Mouse (Mus musculus) lung, embryonic 15.5 days (tissue): ENCODE measurements around the gene Smim24. TPM values are rescaled to one million over a fixed set of nuclear protein-coding genes. Genes with fewer than 3 reads are reported as not detected.

Source experiments
- ATAC-seq: fragments of 200-750 bp; cut with Nextera tagmentation; 2 replicates; pipeline ENCODE4 v1.8.0; 2017; ENCODE audit warnings: moderate number of reproducible peaks, borderline replicate concordance; ENCODE audit not compliant: low FRiP score, low TSS enrichment; ENCODE audit errors: extremely low read depth
- H3K27ac ChIP-seq: fragments of 300-500 bp; sonication (generic); 2 replicates; pipeline ENCODE4 v1.5.1; 2015; ENCODE audit warnings: moderate library complexity, mild to moderate bottlenecking, inconsistent platforms
- H3K27me3 ChIP-seq: fragments of 300-500 bp; sonication (generic); 2 replicates; pipeline ENCODE4 v1.6.1; 2015; ENCODE audit warnings: inconsistent platforms
- H3K36me3 ChIP-seq: fragments of 300-500 bp; sonication (generic); 2 replicates; pipeline ENCODE4 v1.6.1; 2015; ENCODE audit warnings: inconsistent platforms
- H3K4me1 ChIP-seq: fragments of 300-500 bp; sonication (generic); 2 replicates; pipeline ENCODE4 v1.6.1; 2015; ENCODE audit warnings: inconsistent platforms
- H3K4me2 ChIP-seq: fragments of 300-500 bp; sonication (generic); 2 replicates; pipeline ENCODE4 v1.6.1; 2015; ENCODE audit warnings: inconsistent platforms, mild to moderate bottlenecking, moderate library complexity
- H3K4me3 ChIP-seq: fragments of 300-500 bp; sonication (generic); 2 replicates; pipeline ENCODE4 v1.5.1; 2015; ENCODE audit warnings: mild to moderate bottlenecking, inconsistent platforms
- H3K9ac ChIP-seq: fragments of 300-500 bp; sonication (generic); 2 replicates; pipeline ENCODE4 v1.6.1; 2015; ENCODE audit warnings: inconsistent platforms
- H3K9me3 ChIP-seq: fragments of 300-500 bp; sonication (generic); 2 replicates; pipeline ENCODE4 v1.6.1; 2016; ENCODE audit warnings: inconsistent platforms
- WGBS: fragments of 180-500 bp; shearing (Covaris S2); methylation state at CpG from one replicate; pipeline ENCODE4 v1.1.7; 2015; 5-methylcytosine and 5-hydroxymethylcytosine counted together
- microRNA-seq: library from miRNA; unstranded; fragments of <30 nt; microRNA quantifications from one replicate; pipeline ENCODE4, GENCODE M21; 2016
- polyA plus RNA-seq: library from polyadenylated mRNA; unstranded; fragments of >200 nt; fragmentation: Nextera tagmentation; extraction: Ambion mirVana; gene quantifications from 2 replicates; pipeline ENCODE4 v1.2.1, GENCODE M21; 2015

Smim24 gene
- polyA plus RNA-seq, 1 experiment from 2014 or later: 4.4 TPM

DNA sequence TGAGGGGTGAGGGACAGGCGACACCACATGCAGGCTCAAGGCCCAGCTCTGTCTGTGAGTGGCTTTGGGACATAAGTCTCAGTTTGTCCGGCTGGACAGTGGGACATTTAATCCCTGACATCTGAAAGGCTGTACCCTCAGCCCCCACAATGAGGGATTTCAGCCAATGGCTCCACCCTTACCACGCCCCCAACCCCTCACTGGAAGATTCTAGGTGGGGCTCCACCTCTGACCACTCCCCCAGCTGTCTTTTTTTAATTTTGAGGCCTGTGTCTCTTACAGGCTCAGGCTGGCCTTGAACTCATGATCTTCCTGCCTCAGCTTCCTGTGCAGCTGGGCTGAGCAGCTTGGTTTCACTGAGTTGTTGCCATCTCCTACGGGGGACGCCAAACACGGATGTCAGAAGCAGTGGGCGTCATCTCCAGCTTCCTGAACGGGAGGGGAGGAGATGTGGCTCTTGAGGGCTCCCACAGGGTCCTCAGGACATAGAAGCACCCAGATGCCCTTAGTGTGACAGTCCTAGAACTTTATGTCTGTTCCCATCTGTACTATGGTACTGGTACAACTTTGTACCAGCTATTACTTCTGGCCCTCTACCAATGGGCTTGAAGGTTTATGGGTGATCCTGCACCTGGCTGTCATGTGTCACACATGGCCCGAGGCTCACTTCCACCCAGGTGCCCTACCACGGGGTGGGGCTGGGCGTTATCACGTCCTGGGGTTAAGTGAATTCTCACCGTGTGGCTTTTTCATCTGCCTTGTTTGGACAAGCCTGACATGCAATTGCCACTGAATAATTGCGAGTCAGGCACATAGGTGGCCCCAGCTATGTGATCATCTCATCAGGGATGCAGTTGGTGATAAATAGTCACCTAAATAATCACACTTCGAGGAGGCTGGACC lies 41.8 kb downstream of the Smim24 start:
- H3K9ac ChIP-seq: no peak overlapping the region

DNA sequence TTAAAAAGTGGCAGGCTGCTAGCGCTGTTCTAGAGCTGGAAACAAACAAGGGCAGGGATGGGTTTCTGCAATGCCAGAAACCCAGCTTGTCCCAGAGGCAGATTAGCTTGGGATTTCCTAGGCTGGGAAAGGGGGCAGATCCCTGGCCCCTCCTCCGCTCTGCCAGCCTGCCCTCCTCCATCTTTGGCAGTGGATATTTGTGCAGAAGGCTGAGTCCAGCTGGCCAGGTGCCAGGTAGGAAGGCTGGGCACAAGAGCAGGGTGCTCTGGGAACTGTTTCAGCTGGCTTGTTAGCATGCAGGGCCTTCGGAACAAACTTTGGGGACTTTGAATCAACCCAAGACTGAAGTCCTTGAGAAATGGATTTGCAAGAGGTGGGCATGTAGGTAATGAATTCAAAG lies 42.6 kb downstream of the Smim24 start:
- Histone ChIP-seq H3K4me2 (no peak overlapping the region), H3K27ac (no peak overlapping the region), H3K9ac (no peak overlapping the region)

More for the DNA sequence above, 41.8 kb downstream of the Smim24 start:
- Histone ChIP-seq H3K4me1 (peaks cover 43% of the 10 kb centered on the region), H3K27me3 (no peaks in the 10 kb centered on the region), H3K4me3 (no peak overlapping the region), H3K4me2 (no peak overlapping the region), H3K9me3 (no peaks in the 10 kb centered on the region), H3K27ac (peak overlapping the region; percentile 38), H3K36me3 (no peaks in the 10 kb centered on the region)
- WGBS: 51% methylated on average over 15 of the region's 15 CpGs
- no peak for ATAC-seq

DNA sequence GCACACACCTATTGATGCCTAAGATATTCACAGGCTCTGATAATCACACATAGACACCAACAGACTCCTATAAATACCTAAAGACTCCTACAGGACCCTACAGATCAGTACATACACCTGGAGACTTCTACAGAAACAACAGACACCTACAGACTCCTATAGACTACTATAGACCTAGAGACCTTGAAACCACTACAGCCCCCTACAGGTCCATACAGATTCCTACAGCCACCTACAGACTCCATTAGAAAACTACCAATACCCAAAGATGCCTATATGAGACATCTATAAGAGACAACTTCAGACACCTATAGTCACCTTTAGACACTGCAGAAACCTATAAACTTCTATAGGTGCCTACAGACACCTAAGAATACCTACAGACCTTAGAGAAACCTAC lies 48.2 kb downstream of the Smim24 start:
- Histone ChIP-seq H3K27ac (no peak overlapping the region), H3K4me1 (no peaks in the 10 kb centered on the region), H3K27me3 (no peaks in the 10 kb centered on the region), H3K4me3 (no peak overlapping the region), H3K9ac (no peak overlapping the region), H3K4me2 (no peak overlapping the region), H3K36me3 (no peaks in the 10 kb centered on the region), H3K9me3 (no peaks in the 10 kb centered on the region)
- ATAC-seq: no peak

More for the DNA sequence above, 42.6 kb downstream of the Smim24 start:
- WGBS: 61% methylated on average over 3 of the region's 3 CpGs
- no peak overlapping the region for H3K4me3 ChIP-seq
- ATAC-seq: no peak
- H3K36me3 ChIP-seq: no peaks in the 10 kb centered on the region
- no peaks in the 10 kb centered on the region for H3K27me3 ChIP-seq
- peaks cover 41% of the 10 kb centered on the region for H3K4me1 ChIP-seq
- H3K9me3 ChIP-seq: no peaks in the 10 kb centered on the region

Small RNAs within 50 kb of the gene (microRNA-seq; reads per million reads assigned to microRNA genes)
- 1.5 reads per million for gene Mir1191b
- not detected for gene Mir6913

Other genes with a start within 250 kb of the Smim24 start
- 41.0 and 47.5 TPM in 2 replicates for gene Pias4, start 225.1 kb upstream of the Smim24 start, polyA plus RNA-seq
- gene Eef2, start 216.4 kb upstream of the Smim24 start, polyA plus RNA-seq: 567 and 596 TPM in 2 replicates
- 52.6 and 56.1 TPM in 2 replicates for gene Dapk3, start 210.0 kb upstream of the Smim24 start, polyA plus RNA-seq
- gene 4930442H23Rik, start 209.2 kb upstream of the Smim24 start, polyA plus RNA-seq: 0.16 TPM in 2 replicates
- gene Nmrk2, start 191.0 kb upstream of the Smim24 start, polyA plus RNA-seq: 0.11 and 0.30 TPM in 2 replicates
- gene Atcay, start 162.2 kb upstream of the Smim24 start, polyA plus RNA-seq: 0.14 and 0.29 TPM in 2 replicates
- 5.3 and 5.4 TPM in 2 replicates for gene Zfr2, start 159.9 kb upstream of the Smim24 start, polyA plus RNA-seq
- gene Matk, start 140.1 kb upstream of the Smim24 start, polyA plus RNA-seq: 2.7 and 3.9 TPM in 2 replicates
- 208 and 225 TPM in 2 replicates for gene Mrpl54, start 126.1 kb upstream of the Smim24 start, polyA plus RNA-seq
- 60.7 and 66.5 TPM in 2 replicates for gene Apba3, start 126.1 kb upstream of the Smim24 start, polyA plus RNA-seq
- 26.4 and 28.8 TPM in 2 replicates for gene Tjp3, start 101.5 kb upstream of the Smim24 start, polyA plus RNA-seq
- 45.4 and 47.0 TPM in 2 replicates for gene Pip5k1c, start 100.1 kb upstream of the Smim24 start, polyA plus RNA-seq
- gene Cactin, start 71.9 kb upstream of the Smim24 start, polyA plus RNA-seq: 48.4 and 49.9 TPM in 2 replicates
- 17.8 and 18.3 TPM in 2 replicates for gene Tbxa2r, start 64.3 kb upstream of the Smim24 start, polyA plus RNA-seq
- 0.07 and 0.10 TPM in 2 replicates for gene Gipc3, start 49.8 kb upstream of the Smim24 start, polyA plus RNA-seq
- 91.2 and 92.5 TPM in 2 replicates for gene Hmg20b, start 42.6 kb upstream of the Smim24 start, polyA plus RNA-seq
- 17.6 and 20.4 TPM in 2 replicates for gene Mfsd12, start 35.6 kb upstream of the Smim24 start, polyA plus RNA-seq
- 2.0 and 3.0 TPM in 2 replicates for gene 4930404N11Rik, start 27.2 kb upstream of the Smim24 start, polyA plus RNA-seq
- 110 and 115 TPM in 2 replicates for gene Fzr1, start 14.5 kb upstream of the Smim24 start, polyA plus RNA-seq
- gene Dohh, start 8.6 kb upstream of the Smim24 start, polyA plus RNA-seq: 75.9 and 79.8 TPM in 2 replicates
- gene Gm48551, start 8.6 kb upstream of the Smim24 start, polyA plus RNA-seq: 1.6 and 2.7 TPM in 2 replicates
- gene Gm48552, start 4.0 kb upstream of the Smim24 start, polyA plus RNA-seq: 0.45 and 2.3 TPM in 2 replicates
- gene Nfic, start 62.6 kb downstream of the Smim24 start, polyA plus RNA-seq: 86.0 and 87.2 TPM in 2 replicates
- 0.34 and 0.42 TPM in 2 replicates for gene Celf5, start 89.7 kb downstream of the Smim24 start, polyA plus RNA-seq
- gene Ncln, start 103.3 kb downstream of the Smim24 start, polyA plus RNA-seq: 81.8 and 82.8 TPM in 2 replicates
- 2.5 and 3.6 TPM in 2 replicates for gene S1pr4, start 107.1 kb downstream of the Smim24 start, polyA plus RNA-seq
- 1.7 and 1.8 TPM in 2 replicates for gene Gna15, start 131.2 kb downstream of the Smim24 start, polyA plus RNA-seq
- gene Gna11, start 152.1 kb downstream of the Smim24 start, polyA plus RNA-seq: 72.7 and 74.2 TPM in 2 replicates
- gene Aes, start 166.4 kb downstream of the Smim24 start, polyA plus RNA-seq: 662 and 670 TPM in 2 replicates
- gene Tle2, start 181.5 kb downstream of the Smim24 start, polyA plus RNA-seq: 39.3 and 49.7 TPM in 2 replicates
- gene Tle6, start 208.0 kb downstream of the Smim24 start, polyA plus RNA-seq: 28.1 and 29.3 TPM in 2 replicates
- gene BC025920, start 213.2 kb downstream of the Smim24 start, polyA plus RNA-seq: 0.66 and 0.78 TPM in 2 replicates
- 41.1 TPM in 2 replicates for gene Sirt6, start 234.7 kb downstream of the Smim24 start, polyA plus RNA-seq
- 8.6 and 9.8 TPM in 2 replicates for gene Ankrd24, start 235.5 kb downstream of the Smim24 start, polyA plus RNA-seq